Mouse (Mus musculus) hindbrain, embryonic 12.5 days (tissue): Measurements from ENCODE around the gene Pfkp. TPM values are rescaled to one million over a fixed set of nuclear protein-coding genes. Genes with fewer than 3 reads are reported as not detected.

Experiments
- ATAC-seq: fragments of 200-750 bp; cut with Nextera tagmentation; 2 replicates; pipeline ENCODE4 v1.8.0; 2017; ENCODE audit warnings: moderate TSS enrichment; ENCODE audit not compliant: low FRiP score
- H3K27ac ChIP-seq: fragments of 300-500 bp; sonication (generic); 2 replicates; pipeline ENCODE4 v1.5.1; 2016; ENCODE audit warnings: mild to moderate bottlenecking
- H3K27me3 ChIP-seq: fragments of 300-500 bp; sonication (generic); 2 replicates; pipeline ENCODE4 v1.6.1; 2016; ENCODE audit warnings: mild to moderate bottlenecking
- H3K36me3 ChIP-seq: fragments of 300-500 bp; sonication (generic); 2 replicates; pipeline ENCODE4 v1.6.1; 2016; ENCODE audit warnings: mild to moderate bottlenecking
- H3K4me1 ChIP-seq: fragments of 300-500 bp; sonication (generic); 2 replicates; pipeline ENCODE4 v1.6.1; 2016
- H3K4me2 ChIP-seq: fragments of 300-500 bp; sonication (generic); replicated peaks from 2 replicates; pipeline ENCODE4 v1.6.1; 2016; ENCODE audit warnings: mild to moderate bottlenecking
- H3K4me3 ChIP-seq: fragments of 300-500 bp; sonication (generic); 2 replicates; pipeline ENCODE4 v1.5.1; 2016; ENCODE audit warnings: mild to moderate bottlenecking
- H3K9ac ChIP-seq: fragments of 300-500 bp; sonication (generic); 2 replicates; pipeline ENCODE4 v1.6.1; 2016; ENCODE audit warnings: mild to moderate bottlenecking, moderate library complexity
- H3K9me3 ChIP-seq: fragments of 300-500 bp; sonication (generic); replicated peaks from 2 replicates; pipeline ENCODE4 v1.6.1; 2016; ENCODE audit warnings: mild to moderate bottlenecking
- WGBS: fragments of 180-500 bp; shearing (Covaris S2); methylation state at CpG from one replicate; pipeline ENCODE4 v1.1.7; 2016; 5-methylcytosine and 5-hydroxymethylcytosine counted together
- polyA plus RNA-seq: library from polyadenylated mRNA; unstranded; fragments of >200 nt; fragmentation: Nextera tagmentation; extraction: Ambion mirVana; gene quantifications from 2 replicates; pipeline ENCODE4 v1.2.1, GENCODE M21; 2016

Pfkp gene
- polyA plus RNA-seq, 1 experiment from 2014 or later: 91.5 TPM

DNA sequence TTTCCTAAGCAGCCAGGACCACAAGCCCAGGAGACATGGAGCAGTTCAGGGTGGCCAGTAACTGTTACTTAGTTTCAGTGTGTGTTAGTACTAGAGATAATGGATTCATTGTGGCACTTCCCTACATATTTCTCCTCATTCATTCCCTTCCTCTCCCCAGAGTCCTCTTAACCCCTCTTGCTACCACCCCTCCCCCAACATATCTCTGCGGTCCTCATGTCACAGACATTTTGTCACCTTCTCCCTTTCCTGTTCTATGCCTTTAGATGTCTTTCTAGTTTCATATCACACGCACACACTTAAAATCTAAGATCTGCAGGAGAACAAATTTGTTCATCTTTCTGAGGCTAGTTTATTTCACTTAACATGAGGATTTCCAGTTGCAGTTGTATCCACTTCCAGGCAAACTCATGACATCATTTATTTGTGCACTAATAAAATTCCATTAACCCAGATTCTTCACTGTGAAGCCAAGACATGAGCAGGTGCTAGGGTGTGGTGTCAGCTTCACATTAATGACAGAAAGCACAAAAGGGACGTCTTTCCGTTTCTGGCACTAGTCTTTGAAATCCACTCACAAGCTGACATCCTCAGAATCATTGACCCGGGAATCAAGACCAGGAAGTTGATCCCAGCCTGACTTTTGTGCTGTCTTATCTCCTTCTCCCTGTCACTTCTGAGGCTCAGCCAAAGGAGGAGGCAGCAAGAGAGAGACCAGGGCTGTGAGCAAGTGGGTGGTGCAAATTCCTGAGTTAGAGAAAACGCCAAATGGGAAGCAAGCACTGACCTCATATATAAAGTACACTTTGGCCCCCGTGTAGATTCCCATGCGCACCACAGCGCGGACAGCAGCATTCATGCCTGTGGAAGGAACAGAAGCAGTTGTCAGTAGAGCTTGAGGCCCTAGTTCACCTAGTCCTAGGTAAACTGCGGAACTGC is 13.2 kb downstream of the Pfkp start:
- Histone ChIP-seq H3K4me3 (no peak overlapping the region), H3K27me3 (no peaks in the 10 kb centered on the region), H3K9me3 (no peaks in the 10 kb centered on the region), H3K9ac (no peak overlapping the region), H3K4me1 (0 out of 2 replicates have a peak, but pooled peaks cover 4% of the 10 kb centered on the region), H3K27ac (no peak overlapping the region), H3K36me3 (no peaks in the 10 kb centered on the region), H3K4me2 (no peak overlapping the region)
- ATAC-seq: no peak
- 75% methylated on average over 11 of the region's 11 CpGs for WGBS

DNA sequence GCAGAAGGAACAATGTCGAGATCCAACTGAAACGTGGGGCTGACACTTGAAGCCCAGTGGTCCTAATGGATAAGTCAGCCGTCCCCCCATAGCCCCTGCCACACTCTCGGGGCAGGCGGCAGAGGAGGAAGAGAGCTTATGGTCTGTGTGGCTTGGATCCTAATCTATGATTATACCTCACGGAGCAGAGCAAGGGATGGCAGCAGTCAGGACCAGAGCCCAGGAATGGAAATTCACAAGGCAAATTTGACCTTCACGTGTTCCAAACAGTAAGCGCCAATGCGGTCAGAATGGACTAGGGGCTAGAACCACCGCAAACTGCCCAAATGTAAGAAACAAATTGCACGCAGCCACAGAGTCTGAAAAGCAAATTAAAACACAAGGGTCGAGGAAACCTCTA is 14.5 kb downstream of the Pfkp start:
- Histone ChIP-seq H3K36me3 (no peaks in the 10 kb centered on the region), H3K9ac (no peak overlapping the region), H3K4me2 (no peak overlapping the region), H3K27me3 (no peaks in the 10 kb centered on the region), H3K4me1 (0 out of 2 replicates have a peak, but pooled peaks cover 4% of the 10 kb centered on the region), H3K4me3 (no peak overlapping the region), H3K27ac (no peak overlapping the region), H3K9me3 (no peaks in the 10 kb centered on the region)
- ATAC-seq: no peak
- WGBS: 89% methylated on average over 12 of the region's 12 CpGs

DNA sequence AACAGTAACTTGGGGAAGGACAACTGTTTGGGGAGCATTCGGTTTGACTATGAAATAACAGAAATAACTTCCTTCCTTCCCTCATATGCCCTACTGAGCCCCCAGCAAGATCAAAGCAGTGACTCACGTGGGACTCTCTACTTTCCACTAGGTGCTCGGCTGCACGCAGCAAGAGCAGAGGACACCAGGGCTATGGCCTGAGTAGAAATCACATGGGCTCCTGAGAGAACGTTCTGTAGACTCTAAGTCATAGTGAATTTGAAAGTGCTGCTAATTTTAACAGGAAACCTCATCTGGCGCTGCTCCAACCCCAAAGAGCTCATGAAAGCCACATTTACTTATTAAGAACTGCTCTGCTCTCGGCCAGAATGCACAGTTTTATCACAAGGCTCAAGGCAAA is 15.1 kb downstream of the Pfkp start:
- WGBS: 79% methylated on average over 7 of the region's 7 CpGs
- Histone ChIP-seq H3K4me1 (0 out of 2 replicates have a peak, but pooled peaks cover 4% of the 10 kb centered on the region), H3K9me3 (no peaks in the 10 kb centered on the region), H3K4me2 (no peak overlapping the region), H3K27me3 (no peaks in the 10 kb centered on the region), H3K27ac (no peak overlapping the region), H3K9ac (no peak overlapping the region), H3K4me3 (no peak overlapping the region), H3K36me3 (no peaks in the 10 kb centered on the region)
- ATAC-seq: no peak

DNA sequence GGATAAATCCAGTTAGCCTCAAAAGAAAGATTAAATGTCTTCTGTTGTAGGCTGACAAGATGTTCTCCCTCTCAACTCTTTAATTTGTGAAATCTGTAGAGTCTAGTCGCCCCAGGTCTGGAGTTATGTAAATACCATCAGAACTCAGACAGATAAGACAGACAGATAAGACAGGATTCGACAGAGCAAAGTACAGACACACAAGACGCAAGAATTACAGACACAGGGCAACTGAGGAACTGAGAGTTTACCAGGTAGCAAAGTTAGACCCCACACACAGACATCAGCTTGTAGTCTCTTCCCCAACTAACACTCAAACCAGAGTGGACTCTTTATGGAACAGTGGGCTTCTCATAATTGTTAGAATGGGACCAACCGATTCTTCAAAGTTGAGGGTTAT is 15.6 kb downstream of the Pfkp start:
- H3K27ac ChIP-seq: no peak overlapping the region
- H3K9me3 ChIP-seq: no peaks in the 10 kb centered on the region
- no peak overlapping the region for H3K9ac ChIP-seq
- no peak overlapping the region for H3K4me2 ChIP-seq
- no peaks in the 10 kb centered on the region for H3K27me3 ChIP-seq
- H3K4me1 ChIP-seq: 0 out of 2 replicates have a peak, but pooled peaks cover 4% of the 10 kb centered on the region
- no peak for ATAC-seq
- WGBS: 83% methylated on average over 4 of the region's 4 CpGs
- no peak overlapping the region for H3K4me3 ChIP-seq
- no peaks in the 10 kb centered on the region for H3K36me3 ChIP-seq

DNA sequence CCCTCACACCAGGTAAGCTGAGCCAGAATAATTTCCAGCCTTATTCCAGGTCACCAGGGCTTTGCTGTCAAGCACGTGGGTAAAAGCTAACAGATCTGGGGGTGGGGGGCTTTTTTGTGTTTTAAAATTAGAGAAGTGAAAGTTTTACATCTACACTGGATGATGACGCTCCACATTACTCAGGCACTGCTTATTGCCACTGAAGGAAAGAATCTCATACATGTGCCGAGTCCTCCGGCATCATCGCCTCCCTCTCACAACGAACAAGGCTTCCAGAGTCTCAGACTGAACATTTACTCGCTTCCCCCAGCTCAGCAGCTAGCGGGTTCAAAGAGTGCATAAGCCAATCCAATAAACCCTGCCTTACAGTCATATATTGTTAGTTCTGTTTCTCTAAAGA is 16.1 kb downstream of the Pfkp start:
- WGBS: 68% methylated on average over 8 of the region's 8 CpGs
- no peak overlapping the region for H3K27ac ChIP-seq
- ATAC-seq: no peak
- H3K27me3 ChIP-seq: no peaks in the 10 kb centered on the region
- no peak overlapping the region for H3K4me3 ChIP-seq
- 0 out of 2 replicates have a peak, but pooled peaks cover 4% of the 10 kb centered on the region for H3K4me1 ChIP-seq
- H3K9me3 ChIP-seq: no peaks in the 10 kb centered on the region
- no peaks in the 10 kb centered on the region for H3K36me3 ChIP-seq
- no peak overlapping the region for H3K9ac ChIP-seq
- H3K4me2 ChIP-seq: no peak overlapping the region

DNA sequence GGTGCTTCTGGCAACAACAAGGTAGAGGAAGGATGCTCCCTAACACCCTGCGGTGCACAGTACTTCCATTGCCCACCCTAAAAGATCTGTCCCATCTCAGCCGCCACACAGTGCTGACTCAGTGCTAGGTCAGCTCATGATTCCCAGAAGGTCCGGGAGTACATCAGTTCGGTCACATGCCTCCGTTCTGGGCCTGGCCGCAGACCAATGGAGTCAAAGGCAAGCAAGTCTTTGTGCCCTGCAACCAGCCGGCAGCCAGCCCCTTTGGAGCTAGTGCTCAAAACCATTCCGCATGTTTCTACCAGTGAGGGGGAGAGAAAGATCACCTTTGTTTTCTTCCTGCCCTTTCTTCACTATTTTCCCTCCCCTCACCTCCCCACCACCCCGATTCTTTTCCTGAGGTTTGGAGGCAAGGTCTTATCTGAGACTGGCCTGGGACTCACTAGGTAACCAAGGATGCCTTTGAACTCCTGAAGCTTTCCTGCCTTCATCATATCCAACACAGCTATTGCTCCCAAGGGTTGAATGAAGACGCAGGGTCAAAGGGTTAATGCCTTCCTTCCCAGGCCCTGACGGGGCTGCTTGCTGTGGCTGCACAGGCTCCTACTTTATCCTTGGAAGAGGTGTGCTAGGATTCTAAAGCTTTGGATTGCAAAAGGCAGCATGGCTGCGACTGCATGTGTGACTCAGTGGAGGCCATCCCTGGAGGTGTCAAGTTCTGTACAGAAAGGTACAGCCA is 16.6 kb downstream of the Pfkp start:
- ATAC-seq: no peak
- WGBS: 72% methylated on average over 12 of the region's 12 CpGs
- Histone ChIP-seq H3K9me3 (no peaks in the 10 kb centered on the region), H3K9ac (no peak overlapping the region), H3K4me1 (0 out of 2 replicates have a peak, but pooled peaks cover 4% of the 10 kb centered on the region), H3K27ac (no peak overlapping the region), H3K4me2 (no peak overlapping the region), H3K27me3 (no peaks in the 10 kb centered on the region), H3K4me3 (no peak overlapping the region), H3K36me3 (no peaks in the 10 kb centered on the region)

DNA sequence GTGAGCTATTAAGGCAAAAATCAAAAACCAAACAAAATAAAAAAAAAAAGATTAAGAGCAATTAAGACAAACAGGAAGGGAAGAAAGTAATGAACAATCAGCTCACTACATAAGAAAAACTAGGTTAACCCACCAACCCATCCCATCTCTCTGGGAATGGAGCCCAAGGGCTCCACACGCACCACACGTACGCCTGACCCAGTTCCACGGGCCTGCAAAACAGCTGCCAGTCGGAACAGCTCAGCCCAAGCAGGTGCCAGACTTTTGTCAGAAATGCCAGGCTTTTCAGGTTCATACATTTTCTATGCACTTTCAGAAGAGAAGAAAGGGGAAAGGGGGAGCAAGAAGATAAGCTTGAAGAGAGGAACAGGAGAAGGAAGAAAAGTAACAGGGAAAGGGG is 17.9 kb downstream of the Pfkp start:
- Histone ChIP-seq H3K36me3 (no peaks in the 10 kb centered on the region), H3K4me3 (no peak overlapping the region), H3K4me1 (0 out of 2 replicates have a peak, but pooled peaks cover 2% of the 10 kb centered on the region), H3K9me3 (no peaks in the 10 kb centered on the region), H3K4me2 (no peak overlapping the region), H3K27ac (no peak overlapping the region), H3K27me3 (no peaks in the 10 kb centered on the region), H3K9ac (no peak overlapping the region)
- 92% methylated on average over 5 of the region's 5 CpGs for WGBS
- no peak for ATAC-seq

DNA sequence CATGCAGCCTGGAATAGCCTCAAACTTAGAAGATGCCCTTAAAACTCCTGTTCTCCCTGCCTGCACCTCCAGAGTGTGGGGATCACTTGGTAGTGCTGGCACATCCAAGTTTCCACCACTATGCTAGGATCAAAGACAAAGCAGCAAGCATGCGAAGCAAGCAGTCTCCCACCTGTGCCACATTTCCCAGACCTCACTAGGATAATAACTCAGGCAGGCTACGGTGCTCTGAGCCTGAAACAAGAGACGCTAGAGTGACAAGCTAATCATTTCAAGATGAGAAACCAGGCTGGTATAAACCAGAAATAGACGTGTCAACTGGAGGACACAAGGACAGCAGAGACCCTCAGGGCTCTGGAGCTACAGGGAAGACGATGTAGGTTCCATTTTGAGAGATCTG is 18.6 kb downstream of the Pfkp start:
- no peak for ATAC-seq

DNA sequence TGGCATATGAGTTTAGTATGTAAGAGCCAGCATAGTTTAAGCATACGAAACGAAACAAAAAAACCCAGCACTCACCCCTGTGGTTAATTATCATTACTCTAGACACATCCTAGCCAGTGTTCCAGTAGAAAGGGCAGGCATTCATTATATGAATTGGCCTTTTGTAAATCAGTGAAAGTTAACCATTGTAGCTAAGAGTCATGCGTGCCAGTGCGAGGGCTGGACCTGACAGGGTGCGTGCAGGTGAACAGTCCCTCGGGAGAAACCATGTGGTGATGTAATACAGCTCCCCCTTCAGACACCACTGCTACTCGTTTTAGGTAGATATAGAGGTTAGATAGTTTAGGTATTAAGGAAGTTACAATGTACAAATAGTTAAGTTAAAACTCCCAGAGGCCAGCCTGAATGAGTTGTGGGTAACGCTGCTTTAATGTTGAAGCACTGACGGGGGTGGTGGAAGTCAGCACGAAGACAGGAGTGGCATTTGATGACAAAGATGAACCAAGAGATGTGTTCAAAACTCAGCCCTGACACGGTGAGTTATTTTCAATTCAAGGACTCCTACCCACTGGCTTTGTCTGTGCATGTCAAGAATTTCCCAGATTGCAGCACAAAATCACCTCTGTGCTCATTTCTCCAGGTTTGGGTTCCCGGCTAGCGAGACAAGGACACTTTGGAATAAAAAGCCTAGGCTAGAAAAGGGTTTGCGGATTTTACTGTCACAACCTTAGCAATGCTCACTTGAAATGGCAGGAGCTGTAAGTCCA is 19.4 kb downstream of the Pfkp start:
- no peaks in the 10 kb centered on the region for H3K27me3 ChIP-seq
- no peaks in the 10 kb centered on the region for H3K4me1 ChIP-seq
- H3K9me3 ChIP-seq: no peaks in the 10 kb centered on the region
- H3K4me2 ChIP-seq: no peak overlapping the region
- H3K4me3 ChIP-seq: no peak overlapping the region
- no peaks in the 10 kb centered on the region for H3K36me3 ChIP-seq
- no peak for ATAC-seq
- WGBS: 86% methylated on average over 14 of the region's 14 CpGs
- H3K27ac ChIP-seq: no peak overlapping the region
- H3K9ac ChIP-seq: no peak overlapping the region

More for the DNA sequence above, 18.6 kb downstream of the Pfkp start:
- Histone ChIP-seq H3K9me3 (no peaks in the 10 kb centered on the region), H3K27me3 (no peaks in the 10 kb centered on the region), H3K4me3 (no peak overlapping the region), H3K9ac (no peak overlapping the region), H3K27ac (no peak overlapping the region), H3K4me1 (0 out of 2 replicates have a peak, but pooled peaks cover 1% of the 10 kb centered on the region), H3K36me3 (no peaks in the 10 kb centered on the region), H3K4me2 (no peak overlapping the region)
- 61% methylated on average over 5 of the region's 5 CpGs for WGBS

DNA sequence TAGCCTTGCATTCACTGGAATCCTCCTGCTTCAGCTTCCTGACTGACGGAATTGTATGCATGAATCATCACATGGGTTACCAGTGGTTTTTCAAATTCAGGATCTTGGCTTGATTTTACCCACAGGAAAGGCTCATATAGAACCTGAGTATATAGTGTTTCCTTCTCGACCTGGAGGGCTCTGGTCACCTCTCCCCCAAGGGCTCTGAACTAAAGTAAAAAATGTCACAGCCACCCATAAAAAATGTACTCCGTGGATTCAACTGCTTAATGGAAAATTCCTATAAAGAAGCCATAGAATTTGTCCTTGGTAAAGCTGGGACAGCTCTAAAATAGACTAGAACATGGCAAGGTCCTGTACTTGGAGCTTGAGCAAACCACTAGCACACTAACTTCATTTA is 20.3 kb downstream of the Pfkp start:
- Histone ChIP-seq H3K27ac (no peak overlapping the region), H3K4me3 (no peak overlapping the region), H3K4me2 (no peak overlapping the region), H3K36me3 (no peaks in the 10 kb centered on the region), H3K9ac (no peak overlapping the region), H3K27me3 (no peaks in the 10 kb centered on the region), H3K9me3 (no peaks in the 10 kb centered on the region), H3K4me1 (no peaks in the 10 kb centered on the region)
- ATAC-seq: no peak
- WGBS: 85% methylated on average over 3 of the region's 3 CpGs

DNA sequence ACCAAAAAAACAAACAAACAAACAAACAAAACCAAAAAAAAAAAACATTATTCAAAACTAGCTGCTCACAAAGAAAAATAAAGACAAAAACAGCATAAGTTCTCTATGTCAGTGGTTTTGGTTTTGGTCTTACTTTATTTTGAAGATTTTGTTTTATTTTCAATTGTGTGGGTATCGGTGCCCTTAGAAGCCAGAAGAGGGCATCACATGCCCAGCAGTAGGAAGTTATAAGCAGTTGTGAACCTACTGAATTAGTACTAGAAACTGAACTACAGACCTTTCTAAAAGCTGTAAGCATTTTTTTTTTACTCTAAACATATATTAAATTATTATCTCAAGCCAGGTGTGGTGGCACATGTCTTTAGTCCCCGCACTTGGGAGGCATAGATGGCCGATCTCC is 21.2 kb downstream of the Pfkp start:
- Histone ChIP-seq H3K4me1 (no peaks in the 10 kb centered on the region), H3K9me3 (no peaks in the 10 kb centered on the region), H3K27ac (no peak overlapping the region), H3K36me3 (no peaks in the 10 kb centered on the region), H3K4me3 (no peak overlapping the region), H3K4me2 (no peak overlapping the region), H3K9ac (no peak overlapping the region), H3K27me3 (no peaks in the 10 kb centered on the region)
- no peak for ATAC-seq
- WGBS: 96% methylated on average over 3 of the region's 3 CpGs
